Mouse (Mus musculus) liver, postnatal 0 days (tissue): ENCODE results near the gene Pcbp3.

Experiments used
- CTCF ChIP-seq: sonication (generic); IDR thresholded peaks from 2 replicates; pipeline ENCODE4 v1.5.1; 2016; ENCODE audit warnings: antibody characterized with exemption, low read depth
- EP300 ChIP-seq: IDR thresholded peaks from 2 replicates; pipeline ENCODE4 v1.6.1; 2016; ENCODE audit warnings: antibody characterized with exemption, low read depth, mild to moderate bottlenecking

- TF ChIP-seq CTCF (peak; percentile 25; the same call in 1 of the 2 replicates), EP300 (no peak)
Observed at GRCm38 (mm10) chr10:76860998-76861397, 100.7 kb downstream of the Pcbp3 start.
